ENCODE assay signal across 34 mouse cellular contexts in the genomic region with DNA sequence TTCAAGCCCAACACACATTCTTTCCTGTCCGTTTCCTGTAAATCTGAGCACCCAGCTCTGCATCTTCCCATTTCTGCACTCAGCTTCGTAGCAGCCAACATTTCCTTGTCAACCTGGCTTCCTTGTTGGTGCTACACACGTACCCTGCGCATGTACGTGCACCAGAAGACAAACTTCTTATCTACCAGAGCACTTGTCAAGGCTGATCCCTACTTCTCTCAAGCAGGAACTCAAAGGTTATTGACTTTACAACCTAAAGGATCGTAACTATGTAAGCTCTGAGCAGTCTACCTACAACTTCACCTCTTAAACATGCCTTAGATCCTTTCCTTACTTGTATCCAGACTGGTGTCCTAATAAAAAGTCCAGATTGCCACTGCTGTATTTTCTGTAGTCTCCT.
"Had no signal": no experiment of that assay in that cellular context is flagged by ENCODE, and none has a peak within 500 bp of the region (broad histone marks: within the 10 kb centered on the region; RNA-seq: fewer than 3 reads in every experiment).

No protein-coding gene starts in this region.

- ATAC-seq: hindbrain, embryonic 16.5 days; hindbrain, postnatal 0 days; inflammation-experienced regulatory T-cells, adult 6 months had no signal

- DNase-seq: heart, adult 2 months; heart, postnatal 10 days; heart, postnatal 14 days; heart, postnatal 36 days; heart, postnatal 4 days; kidney, adult 11 months; kidney, adult 18-20 months; kidney, adult 2 months; kidney, adult 8-10 months; kidney, adult 9 months; kidney, postnatal 10 days; kidney, postnatal 14 days; kidney, postnatal 25 days; kidney, postnatal 36 days; kidney, postnatal 4 days; layer of hippocampus, adult 9-11 months; layer of hippocampus, postnatal 36 days had no signal

- H3K4me3 ChIP-seq: heart, adult 2 months; heart, embryonic 10.5 days; heart, embryonic 12.5 days; heart, embryonic 13.5 days; heart, embryonic 15.5 days; hindbrain, embryonic 10.5 days; hindbrain, embryonic 12.5 days; hindbrain, embryonic 13.5 days; hindbrain, embryonic 15.5 days; kidney, embryonic 15.5 days; layer of hippocampus, adult 2 months; left cerebral cortex, adult 2 months had no signal

- H3K9me3 ChIP-seq: heart, embryonic 10.5 days; heart, embryonic 12.5 days; heart, embryonic 13.5 days; heart, embryonic 15.5 days; hindbrain, embryonic 10.5 days; hindbrain, embryonic 12.5 days; hindbrain, embryonic 13.5 days; hindbrain, embryonic 15.5 days; kidney, embryonic 15.5 days had no signal

- H3K27me3 ChIP-seq: heart, embryonic 12.5 days; heart, embryonic 13.5 days; heart, embryonic 15.5 days; hindbrain, embryonic 12.5 days; hindbrain, embryonic 13.5 days; hindbrain, embryonic 15.5 days; kidney, embryonic 15.5 days had no signal

- H3K27ac ChIP-seq: heart, adult 2 months; heart, embryonic 10.5 days; heart, embryonic 13.5 days; heart, embryonic 15.5 days; hindbrain, embryonic 10.5 days; hindbrain, embryonic 12.5 days; hindbrain, embryonic 13.5 days; hindbrain, embryonic 14.5 days; hindbrain, embryonic 15.5 days; hindbrain, postnatal 0 days; kidney, embryonic 15.5 days; kidney, postnatal 0 days; layer of hippocampus, adult 2 months; left cerebral cortex, adult 2 months had no signal

- H3K36me3 ChIP-seq: heart, embryonic 10.5 days; heart, embryonic 12.5 days; heart, embryonic 13.5 days; heart, embryonic 15.5 days; hindbrain, embryonic 10.5 days; hindbrain, embryonic 12.5 days; hindbrain, embryonic 13.5 days; hindbrain, embryonic 15.5 days; kidney, embryonic 15.5 days had no signal

- H3K4me1 ChIP-seq: heart, embryonic 10.5 days; heart, embryonic 12.5 days; heart, embryonic 13.5 days; heart, embryonic 15.5 days; hindbrain, embryonic 10.5 days; hindbrain, embryonic 12.5 days; hindbrain, embryonic 13.5 days; hindbrain, embryonic 15.5 days; kidney, embryonic 15.5 days had no signal

- H3K9ac ChIP-seq: heart, embryonic 12.5 days; heart, embryonic 13.5 days; heart, embryonic 15.5 days; hindbrain, embryonic 12.5 days; hindbrain, embryonic 13.5 days; hindbrain, embryonic 14.5 days; hindbrain, embryonic 15.5 days; kidney, embryonic 15.5 days had no signal

- H3K4me2 ChIP-seq: heart, embryonic 11.5 days; heart, embryonic 12.5 days; heart, embryonic 13.5 days; heart, embryonic 15.5 days; hindbrain, embryonic 12.5 days; hindbrain, embryonic 13.5 days; hindbrain, embryonic 14.5 days; hindbrain, embryonic 15.5 days; kidney, embryonic 15.5 days had no signal
